Mouse (Mus musculus): Measurements from ENCODE around the gene Arl15.

The Arl15 gene

DNA sequence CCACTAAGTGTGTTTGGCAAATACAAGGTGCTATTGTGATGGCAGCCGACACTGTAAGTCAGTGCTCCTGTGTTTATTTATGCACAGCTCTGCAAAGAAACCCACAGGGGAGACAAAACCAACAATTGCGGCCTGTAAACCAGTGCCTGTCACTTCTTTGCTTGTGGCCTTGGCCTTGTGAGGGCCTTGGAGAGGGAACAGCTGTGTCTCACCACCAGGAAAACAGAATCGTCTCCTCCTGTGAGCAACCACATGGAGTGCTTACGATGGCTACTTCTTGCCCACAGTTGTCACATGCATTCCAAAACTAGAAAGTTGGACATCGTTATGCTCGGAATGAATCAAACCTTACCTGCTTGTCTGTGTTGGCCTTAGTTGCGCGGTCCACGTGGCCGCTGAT, 52.1 kb downstream of the Arl15 start:
- no peak for DNase-seq

DNA sequence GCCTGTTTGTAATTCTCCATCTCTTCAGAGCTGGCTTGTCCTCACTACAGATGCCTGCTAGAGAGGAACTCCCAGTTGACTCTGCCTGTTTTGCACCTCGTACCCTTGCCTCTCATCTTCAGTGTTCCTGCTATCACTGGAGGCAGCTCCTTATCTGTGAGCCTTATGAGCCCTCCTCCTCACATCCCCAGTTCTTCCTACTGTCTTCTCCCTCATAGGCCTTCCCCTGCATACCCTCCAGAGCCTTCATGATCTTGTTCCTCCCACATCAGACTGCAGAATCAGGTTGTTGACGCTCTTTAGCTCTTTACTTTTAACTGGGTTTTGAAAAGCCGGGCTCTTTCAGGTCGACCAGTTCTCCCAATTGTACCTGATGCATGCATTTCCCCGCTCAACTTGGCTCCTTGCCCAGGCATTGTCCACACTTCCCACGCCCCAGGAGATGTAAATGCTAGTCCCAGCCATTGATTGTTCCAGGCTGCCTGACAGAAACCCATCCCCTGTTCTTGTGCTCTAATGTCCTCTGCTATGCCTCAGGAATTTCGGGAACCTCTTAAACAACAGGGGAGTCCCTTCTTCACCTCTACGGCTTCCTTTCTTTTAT, 56.2 kb downstream of the Arl15 start:
- DNase-seq: no peak

DNA sequence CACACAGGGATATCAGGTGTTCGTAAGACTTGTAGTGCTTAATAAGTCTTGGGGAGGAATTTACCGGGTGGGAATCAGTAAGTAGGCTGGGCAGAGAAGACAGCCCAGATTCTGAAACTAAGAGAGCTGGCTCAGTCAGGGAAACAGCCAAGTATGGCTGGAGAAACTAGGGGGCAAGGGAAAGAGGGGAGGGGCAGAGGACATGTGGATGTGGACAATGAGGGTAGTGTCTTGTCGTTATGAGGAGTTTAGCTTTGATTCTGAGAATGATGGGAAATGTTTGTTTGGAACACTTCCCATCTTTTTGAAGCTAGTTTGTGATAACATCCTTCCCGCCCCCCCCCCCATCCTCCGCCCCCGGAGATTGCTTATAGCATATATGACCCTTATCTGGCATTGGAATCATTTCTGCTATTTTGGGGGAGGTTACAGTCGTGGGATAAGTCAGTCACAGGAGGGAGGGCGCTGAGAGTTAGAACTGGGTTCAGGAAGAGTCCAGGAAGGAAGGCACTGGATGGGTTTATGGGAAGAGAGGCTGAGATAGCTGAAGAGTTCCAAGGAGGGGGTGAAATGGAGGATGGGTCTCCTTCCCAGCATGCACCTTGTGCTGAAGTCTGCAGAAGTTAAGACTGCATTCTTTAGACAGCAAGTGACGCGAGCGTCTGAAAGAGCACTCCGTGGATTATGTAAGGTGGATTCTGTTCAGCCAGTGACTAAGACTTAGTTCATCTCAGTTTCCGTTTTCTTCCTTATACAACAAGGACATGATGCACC, 57.5 kb downstream of the Arl15 start:
- DNase-seq: no peak

DNA sequence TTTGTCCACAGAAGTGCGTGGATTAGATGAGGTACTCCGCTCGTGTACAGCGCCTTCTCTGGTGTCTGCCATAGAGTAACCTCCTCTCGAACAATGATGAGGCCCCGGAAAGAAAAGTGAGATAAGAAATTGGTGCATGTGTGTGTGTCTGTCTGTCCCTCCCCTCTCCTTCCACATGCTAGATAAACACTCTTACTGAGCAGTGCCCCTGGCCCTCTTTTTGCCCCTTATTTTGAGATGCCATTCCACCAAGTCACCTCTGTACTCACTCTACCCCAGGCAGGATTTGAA, 58.0 kb downstream of the Arl15 start:
- DNase-seq: no peak

DNA sequence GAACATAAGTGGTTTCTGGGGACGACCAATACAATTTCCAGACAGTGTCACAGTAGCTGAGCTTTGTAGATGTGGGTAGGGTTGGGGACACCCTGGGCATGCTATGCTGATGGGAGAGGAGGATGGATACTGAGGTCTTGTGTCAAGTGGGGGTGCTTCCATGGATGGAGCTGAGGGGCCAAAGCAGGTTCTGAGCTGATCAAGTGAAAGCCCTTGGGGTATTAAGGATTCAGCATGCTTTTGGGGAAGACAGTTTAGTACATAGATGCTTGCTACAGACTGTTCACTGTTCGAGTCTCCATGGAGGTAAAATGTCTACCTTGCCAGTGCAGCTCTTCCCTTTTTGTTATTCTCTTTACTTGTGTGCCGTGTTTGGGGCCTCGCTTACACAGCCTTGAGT, 59.8 kb downstream of the Arl15 start:
- no peak for DNase-seq

DNA sequence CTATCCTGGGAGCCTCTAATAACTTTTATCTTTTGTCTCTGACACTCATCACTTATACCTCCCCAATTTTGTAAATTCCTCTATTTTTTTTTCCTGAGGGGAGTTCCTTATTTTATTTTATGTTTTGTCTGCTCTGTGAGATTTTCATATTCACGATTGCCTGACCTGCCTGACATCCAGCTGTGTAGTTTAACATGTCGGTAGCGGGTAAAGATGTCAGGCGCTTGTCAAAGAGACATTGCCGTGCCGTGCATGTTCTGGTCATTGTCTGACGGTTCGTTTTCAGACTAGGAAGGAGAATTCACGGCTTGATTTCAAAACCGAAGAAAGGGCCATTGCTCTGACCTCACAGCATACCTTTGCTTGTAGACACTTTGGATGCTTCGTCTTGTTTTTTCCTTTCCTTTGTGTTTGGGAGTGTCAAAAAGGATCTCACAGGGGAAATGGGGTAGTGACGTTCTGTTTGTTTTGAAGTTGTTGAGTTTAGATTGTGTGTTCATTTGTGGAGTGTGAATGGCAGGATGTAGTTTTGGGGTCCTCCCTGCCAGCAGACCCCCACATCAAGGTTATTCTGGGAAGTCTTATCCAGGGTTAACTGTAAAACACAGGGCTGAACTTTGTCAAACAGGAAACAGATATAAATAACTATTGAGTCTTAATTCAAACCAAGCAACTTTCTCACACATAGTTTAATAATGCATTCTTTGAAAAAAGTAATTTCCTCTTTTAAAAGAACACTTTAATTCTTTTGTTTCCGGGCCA, 60.4 kb downstream of the Arl15 start:
- no peak for DNase-seq

DNA sequence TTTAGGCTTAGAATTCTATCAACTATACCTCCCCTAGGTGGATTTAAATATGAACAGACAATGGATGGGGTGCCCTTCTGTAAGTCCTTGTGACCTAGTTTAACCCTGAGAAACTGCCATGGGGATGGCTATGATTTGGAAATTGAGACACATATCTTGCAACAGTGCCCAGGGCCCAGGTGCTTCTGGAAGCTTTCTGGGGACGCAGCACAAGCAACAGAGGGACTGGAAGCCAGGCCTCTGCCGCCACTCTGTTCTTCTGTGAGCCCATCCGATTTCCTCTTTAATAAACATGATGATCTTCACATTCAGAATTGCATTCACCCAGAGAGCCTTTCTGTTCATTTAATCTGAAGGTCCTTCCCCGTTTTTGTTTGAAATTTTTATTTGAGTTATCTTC, 62.6 kb downstream of the Arl15 start:
- DNase-seq: no peak

DNA sequence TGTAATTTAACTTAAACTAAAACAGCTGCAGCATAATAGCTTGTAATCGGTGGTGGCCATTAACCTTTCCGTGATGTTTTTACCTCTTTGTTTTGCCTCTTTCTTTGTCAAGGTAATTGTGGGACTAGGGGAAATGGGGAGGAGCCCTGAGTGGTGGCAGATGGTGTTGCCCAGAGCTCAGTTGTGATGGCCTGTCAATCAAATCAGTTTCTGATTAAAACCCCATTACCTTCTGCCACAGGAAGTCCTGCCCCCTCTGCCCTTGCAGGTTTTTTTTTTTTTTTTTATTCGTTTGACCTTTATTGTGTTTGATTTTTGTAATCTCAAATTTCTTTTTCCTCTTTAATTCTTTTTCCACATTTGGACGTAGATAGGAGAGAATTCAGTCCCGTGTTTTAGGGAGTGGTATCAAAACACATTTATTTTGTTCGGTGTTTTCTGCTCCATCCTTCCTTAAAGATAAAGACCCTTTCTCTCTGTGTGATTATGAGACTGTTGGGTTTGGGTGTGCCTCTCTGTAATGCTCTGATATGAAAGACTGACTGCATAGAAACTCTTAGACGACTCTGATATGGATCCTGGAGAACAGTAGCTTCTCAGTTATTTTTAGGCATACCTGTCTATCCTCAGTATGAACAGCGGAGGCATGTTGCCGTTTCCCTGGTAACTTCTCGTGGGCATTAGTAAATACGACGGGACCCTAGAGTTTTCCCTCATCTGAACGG, 64.5 kb downstream of the Arl15 start:
- DNase-seq: no peak

DNA sequence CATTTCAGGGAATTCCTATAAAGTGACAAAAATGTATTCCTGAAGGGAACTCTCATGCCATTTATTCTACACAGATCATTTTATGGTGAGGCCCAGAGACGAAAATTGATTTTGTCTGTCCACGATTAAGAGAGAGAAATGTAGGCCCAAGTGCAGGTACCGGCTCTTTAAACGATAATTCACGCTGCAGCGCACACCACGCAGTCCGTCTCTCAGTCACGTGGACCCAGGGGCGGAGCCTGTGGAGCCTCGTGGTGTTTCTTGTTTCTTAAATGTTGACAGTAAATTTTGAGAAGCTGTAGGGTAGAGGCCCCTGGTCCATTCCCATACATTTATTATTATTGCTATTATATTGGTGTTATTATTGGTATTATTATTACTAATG, 65.1 kb downstream of the Arl15 start:
- no peak for DNase-seq

DNA sequence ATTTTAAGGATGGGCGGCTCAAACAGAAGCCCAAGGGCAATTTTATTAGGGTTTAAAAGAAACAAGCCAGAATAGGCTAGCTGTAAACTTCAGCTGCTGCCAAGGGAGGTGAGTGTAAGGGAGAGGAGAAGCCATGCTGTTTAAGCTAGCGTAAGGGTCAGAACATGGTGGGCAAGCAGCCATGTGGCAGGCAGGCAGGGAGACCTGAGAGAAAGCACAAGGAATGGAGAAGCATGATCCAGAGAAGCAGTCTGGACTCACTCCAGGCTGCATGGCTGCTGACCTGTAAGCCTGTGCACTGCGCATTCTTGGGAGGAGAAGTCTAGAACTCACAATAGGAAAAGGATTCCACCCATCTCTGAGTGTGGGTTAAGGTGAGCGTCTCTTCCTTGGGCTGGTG, 66.5 kb downstream of the Arl15 start:
- no peak for DNase-seq

DNA sequence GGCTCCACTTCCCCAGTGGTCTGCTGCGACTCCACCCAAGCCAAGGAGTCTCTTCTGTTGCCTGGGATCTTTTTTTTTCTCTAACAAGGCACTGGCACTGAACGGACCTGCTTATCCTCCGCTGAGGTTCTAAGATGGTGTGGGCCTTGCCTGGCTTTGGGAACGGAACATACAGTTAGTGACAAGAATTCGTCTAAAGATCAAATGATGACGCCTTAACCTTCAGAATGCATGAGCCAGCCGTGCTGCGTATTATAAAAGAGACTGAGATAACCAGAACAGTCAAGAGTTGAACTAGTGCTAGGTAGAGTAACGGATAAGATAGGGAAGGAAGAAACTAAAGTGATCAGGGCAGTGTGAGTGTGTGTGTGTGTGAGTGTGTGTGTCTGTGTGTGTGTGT, 66.9 kb downstream of the Arl15 start:
- DNase-seq: no peak

DNA sequence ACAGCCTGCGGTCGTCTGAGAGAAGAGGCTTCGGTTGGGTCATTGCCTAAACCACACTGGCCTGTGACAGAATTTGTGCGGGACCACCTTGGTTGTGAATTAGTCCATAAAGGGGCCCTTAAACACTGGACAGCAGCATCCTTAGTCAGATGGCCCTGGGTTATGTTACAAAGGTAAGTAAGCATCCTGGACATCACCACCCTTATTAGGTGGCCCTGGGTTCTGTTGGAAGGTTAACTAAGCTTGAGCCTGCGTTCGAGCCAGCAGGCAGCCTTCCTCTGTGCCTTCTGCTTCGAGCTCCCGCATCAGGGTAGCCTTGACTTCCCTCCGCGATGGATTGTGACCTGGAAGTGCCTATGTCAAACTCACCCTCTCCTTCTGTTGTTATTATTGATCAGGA, 68.6 kb downstream of the Arl15 start:
- no peak for DNase-seq

DNA sequence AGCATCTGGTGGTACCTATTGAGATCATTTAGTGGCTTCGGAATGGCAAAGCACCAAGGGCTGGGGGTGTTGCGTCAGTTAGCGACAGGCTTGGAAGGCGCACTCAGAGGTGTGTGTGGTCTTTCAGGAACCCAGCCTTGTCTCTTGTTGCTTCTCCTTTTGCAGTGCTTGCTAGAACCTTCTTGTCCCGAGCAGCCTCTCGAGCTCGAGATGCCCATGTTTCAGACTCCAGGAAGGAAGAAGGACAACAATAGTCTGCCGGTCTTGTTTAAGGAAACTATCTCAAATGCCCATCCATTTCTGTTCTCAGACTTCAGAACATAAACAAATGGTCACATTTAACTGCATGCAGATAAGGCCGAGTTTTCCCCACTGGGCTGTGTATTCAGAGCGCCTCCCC, 69.4 kb downstream of the Arl15 start:
- DNase-seq: no peak

DNA sequence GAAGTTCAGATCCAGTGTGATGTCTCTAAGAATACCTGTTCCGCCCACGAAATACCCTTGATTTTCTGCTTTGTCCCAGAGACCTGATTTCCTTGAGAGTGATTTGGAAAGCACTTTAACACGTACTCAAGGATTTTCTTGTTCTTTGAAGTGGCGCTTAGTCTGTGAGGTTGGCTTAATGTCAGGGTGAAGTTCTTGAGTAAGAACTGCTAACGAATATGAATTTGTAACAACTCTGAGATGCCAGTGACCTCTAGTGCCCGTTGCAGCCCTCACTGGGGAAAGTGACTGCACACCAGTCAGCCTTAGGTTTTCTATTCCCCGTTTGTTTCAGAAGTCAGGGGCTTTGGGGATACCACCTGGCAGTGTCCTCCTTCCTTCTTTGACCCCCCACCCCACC, 70.0 kb downstream of the Arl15 start:
- no peak for DNase-seq

DNA sequence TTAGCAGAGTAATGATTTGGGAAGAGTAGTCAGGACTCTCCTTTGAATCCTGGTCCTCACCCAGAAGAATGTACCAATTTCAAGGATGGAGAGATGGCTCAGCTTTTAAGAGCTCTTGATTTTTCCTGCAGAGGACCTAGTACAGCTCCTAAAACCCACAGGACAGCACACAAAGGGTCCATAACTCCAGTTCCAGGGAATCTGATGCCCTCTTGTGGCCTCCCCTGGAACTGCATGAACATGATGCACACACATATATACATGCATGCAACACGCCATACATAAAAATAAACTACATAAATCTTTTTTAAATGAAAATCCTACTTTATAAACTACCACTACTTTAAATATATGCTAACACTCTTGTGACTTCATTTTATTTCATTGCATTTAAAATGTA, 70.6 kb downstream of the Arl15 start:
- peak; percentile 32 for DNase-seq

DNA sequence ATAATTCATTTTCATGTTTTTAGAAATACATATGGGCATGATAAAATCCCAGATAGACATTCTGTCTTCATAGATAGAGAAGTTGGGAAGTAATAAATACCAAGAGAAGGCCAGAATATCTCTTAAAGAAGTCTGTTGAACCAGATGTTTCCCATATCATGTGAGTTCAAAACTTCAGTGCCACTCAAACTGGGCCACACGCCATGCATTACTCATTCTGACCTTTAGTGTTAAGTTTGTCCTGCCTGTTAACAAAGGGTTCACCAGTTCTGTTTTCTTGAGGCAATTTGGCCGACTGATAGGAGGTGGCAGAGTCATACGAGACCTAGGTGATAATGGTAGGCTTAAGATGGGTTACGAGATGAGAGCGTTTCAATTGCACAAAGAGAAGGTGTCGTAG, 71.1 kb downstream of the Arl15 start:
- no peak for DNase-seq

DNA sequence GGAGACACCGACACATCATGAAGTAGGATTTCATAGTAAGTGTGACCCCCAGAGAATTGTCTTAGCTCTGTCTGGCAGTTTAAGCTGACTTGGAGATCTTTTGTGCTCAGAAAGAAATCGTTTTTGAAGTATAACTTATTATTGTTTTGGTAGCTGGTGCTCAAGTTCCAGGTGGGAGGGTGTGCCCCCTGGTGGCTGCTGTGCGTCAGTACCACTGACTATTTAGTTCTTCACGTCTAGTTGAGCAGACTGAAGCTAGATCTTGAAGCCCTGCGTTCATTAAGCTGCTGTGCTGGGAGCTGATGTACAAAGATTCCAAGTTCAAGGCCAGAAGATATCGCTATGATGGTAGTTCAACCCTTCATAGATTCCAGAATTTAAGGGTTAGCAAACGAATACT, 71.5 kb downstream of the Arl15 start:
- peak; percentile 45 for DNase-seq

DNA sequence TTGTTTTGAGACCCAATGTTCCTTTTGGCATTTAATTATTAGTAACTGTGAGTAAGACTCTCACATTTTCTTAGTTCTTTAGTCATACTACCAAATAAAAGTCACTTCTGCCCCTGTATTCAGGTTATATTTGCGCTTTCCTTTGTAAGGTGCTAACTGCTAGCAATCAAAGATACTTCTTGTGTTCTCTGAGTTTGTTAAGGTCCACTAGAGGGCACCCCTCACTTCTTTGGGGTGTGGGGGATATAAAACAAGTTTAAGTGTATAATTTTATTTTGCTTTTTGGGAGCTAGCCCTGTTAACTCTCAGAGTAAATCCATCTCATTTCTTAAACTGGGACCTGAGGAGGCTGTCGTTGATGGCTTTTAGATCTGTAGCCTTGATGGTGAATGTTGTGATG, 73.4 kb downstream of the Arl15 start:
- no peak for DNase-seq

DNA sequence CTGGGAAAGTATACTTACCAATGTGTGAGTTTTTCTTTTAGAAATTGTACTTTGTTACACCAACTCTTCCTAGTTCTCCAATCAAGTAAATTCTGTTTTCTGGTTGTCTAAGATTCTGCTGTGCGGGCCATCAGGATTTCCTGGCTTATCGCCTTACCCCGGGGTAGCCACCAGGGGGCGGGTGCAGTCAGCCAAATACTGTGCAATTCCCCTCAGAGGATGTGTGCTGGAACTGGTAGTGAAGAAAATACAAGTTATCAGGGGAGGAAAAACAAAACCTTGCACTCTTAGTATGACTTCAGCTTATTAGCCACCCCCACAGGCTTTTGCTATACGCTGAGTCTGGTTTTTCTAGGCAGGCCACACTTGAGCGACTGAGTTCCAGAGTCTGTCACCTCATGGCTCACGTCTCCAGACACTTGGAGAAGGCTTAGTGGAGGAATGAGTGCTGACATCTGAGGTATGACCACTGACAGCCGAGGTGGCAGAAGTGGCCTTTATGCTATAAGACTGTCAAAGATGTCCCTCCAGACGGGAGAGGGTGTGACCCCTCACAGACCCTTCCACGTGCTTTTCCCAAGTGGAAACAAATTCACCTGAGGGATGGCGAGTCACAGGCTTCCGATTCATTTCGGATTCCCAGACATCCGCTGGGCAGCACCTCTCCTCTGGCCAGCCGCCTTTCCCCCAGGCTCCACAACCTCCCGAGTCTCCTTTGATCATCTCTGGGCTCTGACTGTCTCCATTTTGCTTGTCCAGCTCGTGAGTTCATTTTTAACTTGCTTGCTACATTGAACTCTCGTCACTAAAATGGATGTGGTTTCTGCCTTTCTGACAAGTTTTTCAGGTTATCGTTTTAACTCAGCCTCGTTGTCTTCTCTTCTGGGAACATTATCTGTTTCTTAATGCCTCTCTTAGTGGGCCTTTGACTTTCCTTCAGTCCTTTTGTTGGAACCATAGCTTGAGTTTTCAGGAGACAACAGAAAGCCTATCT, 75.2 kb downstream of the Arl15 start:
- DNase-seq: peak; percentile 44

DNA sequence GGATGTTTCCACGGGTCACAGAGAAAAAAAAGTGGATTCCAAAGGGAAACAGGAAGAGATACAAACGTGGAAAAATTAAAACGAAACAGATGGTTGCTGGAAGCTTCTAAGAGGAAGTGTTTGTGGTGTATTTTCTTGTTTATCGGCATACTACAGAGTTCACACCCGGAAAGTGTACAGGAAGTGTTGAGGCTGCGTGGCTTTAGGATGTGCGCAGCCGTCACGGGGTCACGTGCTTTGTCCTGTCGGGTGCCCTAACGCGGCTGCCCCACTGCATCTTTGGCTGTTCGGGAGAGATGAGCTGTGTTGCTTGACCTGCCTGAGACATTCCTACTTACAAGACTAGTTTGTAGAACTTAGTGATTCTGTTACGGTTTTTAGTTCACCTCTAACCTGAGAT, 76.1 kb downstream of the Arl15 start:
- no peak for DNase-seq

DNA sequence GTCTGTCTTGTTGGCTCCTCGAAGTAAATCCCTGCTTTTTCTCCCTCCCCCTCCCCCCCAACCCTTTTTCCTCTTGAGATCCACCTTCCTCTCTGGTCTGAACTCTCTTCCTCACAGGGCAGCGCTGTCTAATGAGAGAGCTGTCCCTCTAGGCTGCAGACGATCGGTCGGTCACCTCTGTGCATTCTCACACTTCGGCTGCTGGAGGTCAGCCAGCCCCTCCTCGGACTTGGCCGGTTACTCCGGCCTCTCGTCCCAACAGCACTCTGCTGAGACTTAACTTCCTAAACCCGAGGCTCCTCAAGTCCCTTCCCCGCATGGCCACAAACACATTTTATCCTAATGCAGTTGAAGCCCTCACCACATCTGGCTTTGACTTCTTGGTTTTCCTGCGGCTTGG, 77.5 kb downstream of the Arl15 start:
- no peak for DNase-seq

DNA sequence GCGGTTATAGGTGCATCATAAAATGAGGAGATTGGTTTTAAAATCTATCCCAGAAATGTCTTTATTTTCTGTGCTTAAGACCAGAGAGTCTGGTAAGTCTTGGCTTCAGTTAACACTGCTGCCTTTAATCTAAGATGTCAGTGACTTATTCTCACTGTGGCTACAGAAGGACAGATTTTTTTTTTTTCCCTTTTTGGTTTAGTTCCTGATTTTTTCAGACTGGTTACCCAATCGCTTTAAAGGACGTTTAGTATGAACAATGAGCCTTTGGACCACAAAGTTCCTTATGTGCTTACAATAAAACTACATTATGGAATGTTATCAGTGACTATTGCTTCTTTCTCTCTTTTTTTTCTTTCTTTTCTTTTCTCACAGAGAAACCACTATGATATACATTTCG, 81.4 kb downstream of the Arl15 start:
- no peak for DNase-seq

DNA sequence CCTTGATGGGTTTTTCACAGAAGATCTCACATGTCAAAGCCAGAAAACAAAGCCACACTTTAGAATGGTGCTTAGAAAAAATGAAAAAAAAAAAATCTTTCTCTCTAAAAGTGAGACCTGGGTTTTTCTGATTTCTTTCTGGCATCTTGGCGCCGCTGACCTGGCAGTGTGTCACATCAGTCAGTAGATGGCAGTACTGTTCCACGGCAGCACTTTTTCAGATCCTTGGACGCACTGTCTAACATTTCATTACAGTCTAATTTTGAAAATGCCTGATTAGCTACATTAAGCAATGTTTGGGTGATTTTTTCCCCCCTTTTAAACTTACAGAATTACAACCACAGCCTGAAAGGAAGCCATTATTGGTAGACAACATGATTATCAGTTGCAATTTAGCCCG, 83.1 kb downstream of the Arl15 start:
- peak; percentile 36 for DNase-seq

Measured in right cerebral cortex, postnatal 25 days (tissue).